Mouse (Mus musculus) megakaryocyte progenitor cell, adult 5-6 weeks (primary cell): ENCODE measurements around the gene Sh3gl1. TPM values are rescaled to one million over a fixed set of nuclear protein-coding genes. Genes with fewer than 3 reads are reported as not detected.
A peak's percentile ranks its signal among the peaks of the same experiment; 100 is the strongest.

Experiments
- ATAC-seq: replicated peaks from 2 replicates; pipeline ENCODE4 v1.8.0; 2016; ENCODE audit warnings: mild to moderate bottlenecking, moderate TSS enrichment, inconsistent platforms; ENCODE audit not compliant: poor library complexity
- total RNA-seq, 2 experiments: library from RNA; stranded (forward) in 1 of 2; stranded (reverse) in 1 of 2; fragments of 157-497, 149-512 nt in 1 of 2; fragments of 200-1000 nt in 1 of 2; gene quantifications; 2 replicates each; pipeline versions ENCODE4 v1.2.3 to v1.2.4; 2015 to 2017

Sh3gl1 gene
- total RNA-seq, 2 experiments from 2014 or later, result 19.1 to 22.1 TPM

- no peak for ATAC-seq
These were observed 36.5 kb downstream of the Sh3gl1 start for GRCm38 (mm10) chr17:55999794-56000499.

GRCm38 (mm10) chr17:55996007-55996406 lies 40.4 kb downstream of the Sh3gl1 start:
- ATAC-seq, result no peak

GRCm38 (mm10) chr17:55990278-55990898 lies 46.0 kb downstream of the Sh3gl1 start:
- no peak for ATAC-seq

GRCm38 (mm10) chr17:55986030-55986961 lies 50.1 kb downstream of the Sh3gl1 start, which contains the start of gene Fsd1:
Gene Fsd1, plus strand, starts transcription at chr17:55986509.
- peak; percentile 29; the same call in 1 of the 2 replicates for ATAC-seq

GRCm38 (mm10) chr17:55977301-55977700 lies 59.1 kb downstream of the Sh3gl1 start:
- no peak for ATAC-seq

- ATAC-seq, result peak; percentile 98
These were observed 60.1 kb downstream of the Sh3gl1 start for GRCm38 (mm10) chr17:55976255-55976862.

- no peak for ATAC-seq
These were observed 65.0 kb downstream of the Sh3gl1 start for GRCm38 (mm10) chr17:55971453-55971852.

- peak; percentile 37 for ATAC-seq
These were observed 66.2 kb downstream of the Sh3gl1 start, which contains the start of gene Shd for GRCm38 (mm10) chr17:55969966-55970891. Gene Shd, plus strand, starts transcription at chr17:55970467.

- peak; percentile 16; the same call in 1 of the 2 replicates for ATAC-seq
These were observed 66.9 kb downstream of the Sh3gl1 start for GRCm38 (mm10) chr17:55969560-55969959.

- no peak for ATAC-seq
These were observed 68.2 kb downstream of the Sh3gl1 start for GRCm38 (mm10) chr17:55968210-55968609.

- ATAC-seq, result no peak
These were observed 69.2 kb downstream of the Sh3gl1 start for GRCm38 (mm10) chr17:55967186-55967585.

Other genes with a start within 250 kb of the Sh3gl1 start
- 5.9 and 9.2 TPM in 2 replicates for gene Zfp119a, start 157.7 kb downstream of the Sh3gl1 start, total RNA-seq (2015)
- gene Zfp119a, start 157.7 kb downstream of the Sh3gl1 start, total RNA-seq (2017), result 3.9 and 6.8 TPM in 2 replicates
- 12.5 and 17.0 TPM in 2 replicates for gene Zfp959, start 144.5 kb downstream of the Sh3gl1 start, total RNA-seq (2015)
- gene Zfp959, start 144.5 kb downstream of the Sh3gl1 start, total RNA-seq (2017), result 10.3 and 10.7 TPM in 2 replicates
- gene Zfp119b, start 87.1 kb downstream of the Sh3gl1 start, total RNA-seq (2015), result 3.8 and 5.5 TPM in 2 replicates
- gene Zfp119b, start 87.1 kb downstream of the Sh3gl1 start, total RNA-seq (2017), result 4.8 and 5.2 TPM in 2 replicates
- 14.4 and 20.5 TPM in 2 replicates for gene Ebi3, start 84.0 kb downstream of the Sh3gl1 start, total RNA-seq (2015)
- gene Ebi3, start 84.0 kb downstream of the Sh3gl1 start, total RNA-seq (2017), result 13.8 and 17.7 TPM in 2 replicates
- 7.4 and 11.0 TPM in 2 replicates for gene Yju2, start 77.5 kb downstream of the Sh3gl1 start, total RNA-seq (2015)
- 21.8 and 23.3 TPM in 2 replicates for gene Yju2, start 77.5 kb downstream of the Sh3gl1 start, total RNA-seq (2017)
- gene Shd, start 66.2 kb downstream of the Sh3gl1 start, total RNA-seq (2015), result 0.39 and 0.98 TPM in 2 replicates
- not detected in 2 replicates for gene Shd, start 66.2 kb downstream of the Sh3gl1 start, total RNA-seq (2017)
- gene Fsd1, start 50.1 kb downstream of the Sh3gl1 start, total RNA-seq (2015), result not detected in 2 replicates
- gene Fsd1, start 50.1 kb downstream of the Sh3gl1 start, total RNA-seq (2017), result not detected in 2 replicates
- 0.32 TPM in 1 of 2 replicates, not detected in the other for gene Stap2, start 31.1 kb downstream of the Sh3gl1 start, total RNA-seq (2015)
- not detected in 2 replicates for gene Stap2, start 31.1 kb downstream of the Sh3gl1 start, total RNA-seq (2017)
- 9.2 and 17.4 TPM in 2 replicates for gene Mpnd, start 30.9 kb downstream of the Sh3gl1 start, total RNA-seq (2015)
- gene Mpnd, start 30.9 kb downstream of the Sh3gl1 start, total RNA-seq (2017), result 76.6 and 92.5 TPM in 2 replicates
- 15.5 and 16.7 TPM in 2 replicates for gene Chaf1a, start 3.8 kb upstream of the Sh3gl1 start, total RNA-seq (2015)
- gene Chaf1a, start 3.8 kb upstream of the Sh3gl1 start, total RNA-seq (2017), result 32.3 and 33.9 TPM in 2 replicates
- gene Ubxn6, start 38.4 kb upstream of the Sh3gl1 start, total RNA-seq (2015), result 13.6 and 13.7 TPM in 2 replicates
- 17.4 and 19.9 TPM in 2 replicates for gene Ubxn6, start 38.4 kb upstream of the Sh3gl1 start, total RNA-seq (2017)
- 20.7 and 25.4 TPM in 2 replicates for gene Hdgfl2, start 43.0 kb upstream of the Sh3gl1 start, total RNA-seq (2015)
- gene Hdgfl2, start 43.0 kb upstream of the Sh3gl1 start, total RNA-seq (2017), result 80.0 and 87.8 TPM in 2 replicates
- not detected in 2 replicates for gene Plin4, start 73.2 kb upstream of the Sh3gl1 start, total RNA-seq (2015)
- gene Plin4, start 73.2 kb upstream of the Sh3gl1 start, total RNA-seq (2017), result not detected in 2 replicates
- gene Plin5, start 81.0 kb upstream of the Sh3gl1 start, total RNA-seq (2015), result 0.17 TPM in 1 of 2 replicates, not detected in the other
- 0.14 TPM in 1 of 2 replicates, not detected in the other for gene Plin5, start 81.0 kb upstream of the Sh3gl1 start, total RNA-seq (2017)
- 1.6 and 3.6 TPM in 2 replicates for gene Lrg1, start 85.4 kb upstream of the Sh3gl1 start, total RNA-seq (2015)
- gene Lrg1, start 85.4 kb upstream of the Sh3gl1 start, total RNA-seq (2017), result 1.4 and 4.7 TPM in 2 replicates
- 1.8 and 2.2 TPM in 2 replicates for gene Sema6b, start 103.7 kb upstream of the Sh3gl1 start, total RNA-seq (2015)
- 3.2 and 4.9 TPM in 2 replicates for gene Sema6b, start 103.7 kb upstream of the Sh3gl1 start, total RNA-seq (2017)
- 1.5 and 2.2 TPM in 2 replicates for gene Tnfaip8l1, start 125.8 kb upstream of the Sh3gl1 start, total RNA-seq (2015)
- 0.91 and 2.8 TPM in 2 replicates for gene Tnfaip8l1, start 125.8 kb upstream of the Sh3gl1 start, total RNA-seq (2017)
- gene Mydgf, start 147.3 kb upstream of the Sh3gl1 start, total RNA-seq (2015), result 55.1 and 56.1 TPM in 2 replicates
- 50.4 and 57.1 TPM in 2 replicates for gene Mydgf, start 147.3 kb upstream of the Sh3gl1 start, total RNA-seq (2017)
- 27.0 and 31.0 TPM in 2 replicates for gene Dpp9, start 182.3 kb upstream of the Sh3gl1 start, total RNA-seq (2015)
- gene Dpp9, start 182.3 kb upstream of the Sh3gl1 start, total RNA-seq (2017), result 15.7 and 19.9 TPM in 2 replicates
- gene Fem1a, start 220.2 kb upstream of the Sh3gl1 start, total RNA-seq (2015), result 15.3 and 15.9 TPM in 2 replicates
- 20.7 and 23.4 TPM in 2 replicates for gene Fem1a, start 220.2 kb upstream of the Sh3gl1 start, total RNA-seq (2017)
- gene Ticam1, start 240.2 kb upstream of the Sh3gl1 start, total RNA-seq (2015), result 9.0 and 11.4 TPM in 2 replicates
- gene Ticam1, start 240.2 kb upstream of the Sh3gl1 start, total RNA-seq (2017), result 3.0 and 4.1 TPM in 2 replicates